ENCODE assay signal across 20 mouse cellular contexts in genomic region chr2:32750199-32750598, GRCm38 (mm10). TPM values are rescaled to one million over a fixed set of nuclear protein-coding genes. Genes with fewer than 3 reads are reported as not detected.
DNase-seq lines count a peak whose midpoint lies in the region; ATAC-seq and TF ChIP-seq lines count a peak whose summit lies in the region.
"Had no signal": no experiment of that assay in that cellular context is flagged by ENCODE, and none has a peak within 500 bp of the region (broad histone marks: within the 10 kb centered on the region; RNA-seq: fewer than 3 reads in every experiment).

No protein-coding gene starts in this region.

- no peak for TF ChIP-seq EP300 in heart, postnatal 0 days (IDR thresholded peaks at IDR 0.05; ENCODE audit: low read depth)
- no peak for TF ChIP-seq EP300 in stomach, postnatal 0 days (optimal IDR thresholded peaks at IDR 0.05)

- no peak overlapping the region for H3K27ac ChIP-seq in heart, postnatal 0 days (ENCODE audit: low read depth)
- no peak overlapping the region for H3K27ac ChIP-seq in neural tube, embryonic 12.5 days
- no peak overlapping the region for H3K27ac ChIP-seq in neural tube, embryonic 15.5 days (replicated peaks)
- H3K27ac ChIP-seq in midbrain, embryonic 12.5 days (replicated peaks) = peak overlapping the region; percentile 75
- H3K27ac ChIP-seq in stomach, postnatal 0 days (replicated peaks) = no peak overlapping the region
- H3K27ac ChIP-seq: limb, embryonic 12.5 days had no signal

- no peak overlapping the region for H3K4me2 ChIP-seq in heart, postnatal 0 days (ENCODE audit: low read depth, low read length)
- 0 out of 2 replicates have a peak overlapping the region, but pooled peaks have one; percentile 63 for H3K4me2 ChIP-seq in neural tube, embryonic 12.5 days (replicated peaks)
- H3K4me2 ChIP-seq in neural tube, embryonic 15.5 days = no peak overlapping the region
- H3K4me2 ChIP-seq in midbrain, embryonic 12.5 days (replicated peaks) = peak overlapping the region; percentile 51; the same call in 1 of the 2 replicates
- H3K4me2 ChIP-seq in stomach, postnatal 0 days (replicated peaks; ENCODE audit: low read depth) = no peak overlapping the region

- no peak for DNase-seq in heart, postnatal 0 days (ENCODE audit: low spot score)
- no peak for DNase-seq in heart, adult 9 months (ENCODE audit: low spot score in 2 of 2)
- DNase-seq in stomach, postnatal 0 days (ENCODE audit: low spot score) = no peak
- DNase-seq in embryo, embryonic 10 days (ENCODE audit: low spot score) = no peak
- no peak for DNase-seq in left cerebral cortex, adult 9 months (ENCODE audit: low spot score in 2 of 2)
- DNase-seq: adrenal gland, adult 2 months; heart, postnatal 14 days; kidney, adult 2 months; layer of hippocampus, adult 9-11 months; lung, adult 18-20 months; right cerebral cortex, postnatal 14 days had no signal

- no peak overlapping the region for H3K9ac ChIP-seq in heart, postnatal 0 days (replicated peaks; ENCODE audit: low read depth, low read length)
- H3K9ac ChIP-seq in neural tube, embryonic 12.5 days = no peak overlapping the region
- no peak overlapping the region; the same call in 1 of the 2 replicates for H3K9ac ChIP-seq in neural tube, embryonic 15.5 days (replicated peaks)
- no peak overlapping the region for H3K9ac ChIP-seq in midbrain, embryonic 12.5 days (replicated peaks)
- no peak overlapping the region for H3K9ac ChIP-seq in stomach, postnatal 0 days (ENCODE audit: low read length)

- no peak overlapping the region for H3K4me3 ChIP-seq in heart, postnatal 0 days (ENCODE audit: low read depth, low read length)
- H3K4me3 ChIP-seq in neural tube, embryonic 12.5 days = no peak overlapping the region
- no peak overlapping the region for H3K4me3 ChIP-seq in neural tube, embryonic 15.5 days (replicated peaks)
- H3K4me3 ChIP-seq in midbrain, embryonic 12.5 days = no peak overlapping the region
- H3K4me3 ChIP-seq in stomach, postnatal 0 days (ENCODE audit: low read depth, low read length) = no peak overlapping the region
- H3K4me3 ChIP-seq: megakaryocyte, embryonic 14.5 days had no signal

- TF ChIP-seq CTCF in heart, postnatal 0 days (IDR thresholded peaks at IDR 0.05; ENCODE audit: low read depth) = 0 out of 2 replicates have a peak, but pooled peaks have one; percentile 8
- peak; percentile 37 for TF ChIP-seq CTCF in stomach, postnatal 0 days (IDR thresholded peaks at IDR 0.05; ENCODE audit: low read depth)

- ATAC-seq in heart, postnatal 0 days (ENCODE audit: insufficient read depth, low read depth) = no peak
- ATAC-seq in neural tube, embryonic 12.5 days (ENCODE audit: low FRiP score, low read depth) = no peak
- no peak for ATAC-seq in neural tube, embryonic 15.5 days (ENCODE audit: low FRiP score)
- no peak for ATAC-seq in midbrain, embryonic 12.5 days (ENCODE audit: low FRiP score, low read depth)
- no peak for ATAC-seq in stomach, postnatal 0 days (ENCODE audit: low FRiP score, low TSS enrichment)
- ATAC-seq: Patski had no signal

- H3K36me3 ChIP-seq in heart, postnatal 0 days (replicated peaks; ENCODE audit: control insufficient read depth, insufficient read depth, low read length) = peaks cover 70% of the 10 kb centered on the region
- peaks cover 65% of the 10 kb centered on the region for H3K36me3 ChIP-seq in neural tube, embryonic 12.5 days
- peaks cover 88% of the 10 kb centered on the region for H3K36me3 ChIP-seq in neural tube, embryonic 15.5 days
- H3K36me3 ChIP-seq in midbrain, embryonic 12.5 days = peaks cover 69% of the 10 kb centered on the region
- peaks cover 5% of the 10 kb centered on the region; the same call in 1 of the 2 replicates for H3K36me3 ChIP-seq in stomach, postnatal 0 days (ENCODE audit: control insufficient read depth, insufficient read depth, low read length)

- H3K9me3 ChIP-seq in heart, postnatal 0 days (replicated peaks; ENCODE audit: control insufficient read depth, low read length) = no peaks in the 10 kb centered on the region
- H3K9me3 ChIP-seq in neural tube, embryonic 12.5 days = no peaks in the 10 kb centered on the region
- H3K9me3 ChIP-seq in neural tube, embryonic 15.5 days (replicated peaks) = no peaks in the 10 kb centered on the region
- H3K9me3 ChIP-seq in midbrain, embryonic 12.5 days = no peaks in the 10 kb centered on the region
- no peaks in the 10 kb centered on the region for H3K9me3 ChIP-seq in stomach, postnatal 0 days (ENCODE audit: control insufficient read depth, low read length)
- H3K9me3 ChIP-seq: embryonic facial prominence, embryonic 12.5 days; limb, embryonic 12.5 days; megakaryocyte, embryonic 14.5 days had no signal

- H3K4me1 ChIP-seq in heart, postnatal 0 days (ENCODE audit: control insufficient read depth, insufficient read depth) = no peaks in the 10 kb centered on the region
- peaks cover 25% of the 10 kb centered on the region for H3K4me1 ChIP-seq in neural tube, embryonic 12.5 days
- H3K4me1 ChIP-seq in neural tube, embryonic 15.5 days = peaks cover 19% of the 10 kb centered on the region
- peaks cover 24% of the 10 kb centered on the region for H3K4me1 ChIP-seq in midbrain, embryonic 12.5 days
- H3K4me1 ChIP-seq in stomach, postnatal 0 days (replicated peaks; ENCODE audit: control insufficient read depth, insufficient read depth) = no peaks in the 10 kb centered on the region

- H3K27me3 ChIP-seq in heart, postnatal 0 days (ENCODE audit: control insufficient read depth, insufficient read depth, low read length) = no peaks in the 10 kb centered on the region
- no peaks in the 10 kb centered on the region for H3K27me3 ChIP-seq in neural tube, embryonic 12.5 days (replicated peaks)
- H3K27me3 ChIP-seq in neural tube, embryonic 15.5 days (replicated peaks) = no peaks in the 10 kb centered on the region
- H3K27me3 ChIP-seq in midbrain, embryonic 12.5 days = peaks cover 16% of the 10 kb centered on the region
- no peaks in the 10 kb centered on the region for H3K27me3 ChIP-seq in stomach, postnatal 0 days (ENCODE audit: control insufficient read depth, insufficient read depth, low read length)
- H3K27me3 ChIP-seq: embryonic facial prominence, embryonic 12.5 days; Patski had no signal

- 79% methylated on average over 7 of the region's 7 CpGs for WGBS in heart, postnatal 0 days
- WGBS in neural tube, embryonic 12.5 days = 73% methylated on average over 7 of the region's 7 CpGs
- WGBS in neural tube, embryonic 15.5 days = 72% methylated on average over 7 of the region's 7 CpGs
- WGBS in midbrain, embryonic 12.5 days = 77% methylated on average over 7 of the region's 7 CpGs
- WGBS in stomach, postnatal 0 days = 71% methylated on average over 7 of the region's 7 CpGs

RNA-seq across cellular contexts. Expression of gene Tor2a, which starts 6.8 kb away (rescaled TPM):
- 34.6 and 65.3 TPM in 2 replicates for total RNA-seq in heart, postnatal 0 days (2014; rRNA removed; ENCODE audit: low replicate concordance)
- 27.5 and 28.5 TPM in 2 replicates for polyA plus RNA-seq in heart, postnatal 0 days (2015; fragmentation: Nextera tagmentation; extraction: Ambion mirVana)
- polyA plus RNA-seq in neural tube, embryonic 12.5 days (2016; fragmentation: Nextera tagmentation; extraction: Ambion mirVana) = 55.5 and 56.1 TPM in 2 replicates
- 54.4 and 60.6 TPM in 2 replicates for polyA plus RNA-seq in neural tube, embryonic 15.5 days (2015; fragmentation: Nextera tagmentation; extraction: Ambion mirVana)
- polyA plus RNA-seq in midbrain, embryonic 12.5 days (2016; fragmentation: Nextera tagmentation; extraction: Ambion mirVana) = 50.2 and 53.4 TPM in 2 replicates
- polyA plus RNA-seq in stomach, postnatal 0 days (2015; fragmentation: Nextera tagmentation; extraction: Ambion mirVana) = 45.9 and 50.3 TPM in 2 replicates

RNA-seq across cellular contexts. Expression of gene 6330409D20Rik, which starts 9.4 kb away (rescaled TPM):
- total RNA-seq in heart, postnatal 0 days (2014; rRNA removed; ENCODE audit: low replicate concordance) = not detected in 2 replicates
- polyA plus RNA-seq in heart, postnatal 0 days (2015; fragmentation: Nextera tagmentation; extraction: Ambion mirVana) = 0.15 TPM in 1 of 2 replicates, not detected in the other
- 2.1 and 3.1 TPM in 2 replicates for polyA plus RNA-seq in neural tube, embryonic 12.5 days (2016; fragmentation: Nextera tagmentation; extraction: Ambion mirVana)
- polyA plus RNA-seq in neural tube, embryonic 15.5 days (2015; fragmentation: Nextera tagmentation; extraction: Ambion mirVana) = 2.9 and 3.6 TPM in 2 replicates
- 2.8 and 3.5 TPM in 2 replicates for polyA plus RNA-seq in midbrain, embryonic 12.5 days (2016; fragmentation: Nextera tagmentation; extraction: Ambion mirVana)
- not detected in 2 replicates for polyA plus RNA-seq in stomach, postnatal 0 days (2015; fragmentation: Nextera tagmentation; extraction: Ambion mirVana)
- total RNA-seq: adrenal gland, adult 2 months; heart, postnatal 14 days had no signal
- polyA plus RNA-seq: adrenal gland, adult 2 months; gonadal fat pad, adult 2 months; kidney, adult 2 months; limb, embryonic 12.5 days; Patski; urinary bladder, adult 2 months had no signal

RNA-seq across cellular contexts. Expression of gene Ttc16, which starts 25.2 kb away (rescaled TPM):
- total RNA-seq in heart, postnatal 0 days (2014; rRNA removed; ENCODE audit: low replicate concordance) = 1.9 TPM in 1 of 2 replicates, not detected in the other
- polyA plus RNA-seq in heart, postnatal 0 days (2015; fragmentation: Nextera tagmentation; extraction: Ambion mirVana) = 0.08 and 0.21 TPM in 2 replicates
- polyA plus RNA-seq in neural tube, embryonic 12.5 days (2016; fragmentation: Nextera tagmentation; extraction: Ambion mirVana) = 0.32 and 1.2 TPM in 2 replicates
- 0.50 and 0.70 TPM in 2 replicates for polyA plus RNA-seq in neural tube, embryonic 15.5 days (2015; fragmentation: Nextera tagmentation; extraction: Ambion mirVana)
- polyA plus RNA-seq in midbrain, embryonic 12.5 days (2016; fragmentation: Nextera tagmentation; extraction: Ambion mirVana) = 0.20 and 0.43 TPM in 2 replicates
- 0.05 and 0.06 TPM in 2 replicates for polyA plus RNA-seq in stomach, postnatal 0 days (2015; fragmentation: Nextera tagmentation; extraction: Ambion mirVana)

RNA-seq across cellular contexts. Expression of gene Ptrh1, which starts 25.4 kb away (rescaled TPM):
- total RNA-seq in heart, postnatal 0 days (2014; rRNA removed; ENCODE audit: low replicate concordance) = 4.8 and 5.3 TPM in 2 replicates
- polyA plus RNA-seq in heart, postnatal 0 days (2015; fragmentation: Nextera tagmentation; extraction: Ambion mirVana) = 2.6 and 2.9 TPM in 2 replicates
- polyA plus RNA-seq in neural tube, embryonic 12.5 days (2016; fragmentation: Nextera tagmentation; extraction: Ambion mirVana) = 4.3 and 5.5 TPM in 2 replicates
- 6.1 and 7.5 TPM in 2 replicates for polyA plus RNA-seq in neural tube, embryonic 15.5 days (2015; fragmentation: Nextera tagmentation; extraction: Ambion mirVana)
- polyA plus RNA-seq in midbrain, embryonic 12.5 days (2016; fragmentation: Nextera tagmentation; extraction: Ambion mirVana) = 2.6 and 4.6 TPM in 2 replicates
- polyA plus RNA-seq in stomach, postnatal 0 days (2015; fragmentation: Nextera tagmentation; extraction: Ambion mirVana) = 7.6 and 10.1 TPM in 2 replicates

RNA-seq across cellular contexts. Expression of gene Sh2d3c, which starts 29.3 kb away (rescaled TPM):
- 17.0 and 26.2 TPM in 2 replicates for total RNA-seq in heart, postnatal 0 days (2014; rRNA removed; ENCODE audit: low replicate concordance)
- 22.9 and 24.2 TPM in 2 replicates for polyA plus RNA-seq in heart, postnatal 0 days (2015; fragmentation: Nextera tagmentation; extraction: Ambion mirVana)
- 41.8 and 45.1 TPM in 2 replicates for polyA plus RNA-seq in neural tube, embryonic 12.5 days (2016; fragmentation: Nextera tagmentation; extraction: Ambion mirVana)
- 50.1 and 51.5 TPM in 2 replicates for polyA plus RNA-seq in neural tube, embryonic 15.5 days (2015; fragmentation: Nextera tagmentation; extraction: Ambion mirVana)
- polyA plus RNA-seq in midbrain, embryonic 12.5 days (2016; fragmentation: Nextera tagmentation; extraction: Ambion mirVana) = 34.6 and 41.1 TPM in 2 replicates
- 7.7 and 8.4 TPM in 2 replicates for polyA plus RNA-seq in stomach, postnatal 0 days (2015; fragmentation: Nextera tagmentation; extraction: Ambion mirVana)

Comparison
In these comparisons a context has a peak if more than half of its experiments do, and no peak if none do; other contexts are left out.
1. H3K4me2 ChIP-seq: peak in neural tube, embryonic 12.5 days (single experiment) and midbrain, embryonic 12.5 days (single experiment); none in heart, postnatal 0 days (single experiment), neural tube, embryonic 15.5 days (single experiment) and stomach, postnatal 0 days (single experiment).